Mouse (Mus musculus): ENCODE data around the gene Insm2. TPM values are rescaled to one million over a fixed set of nuclear protein-coding genes. Genes with fewer than 3 reads are reported as not detected.

Gene Insm2
- total and polyA plus RNA-seq, 3 experiments: not detected

DNA sequence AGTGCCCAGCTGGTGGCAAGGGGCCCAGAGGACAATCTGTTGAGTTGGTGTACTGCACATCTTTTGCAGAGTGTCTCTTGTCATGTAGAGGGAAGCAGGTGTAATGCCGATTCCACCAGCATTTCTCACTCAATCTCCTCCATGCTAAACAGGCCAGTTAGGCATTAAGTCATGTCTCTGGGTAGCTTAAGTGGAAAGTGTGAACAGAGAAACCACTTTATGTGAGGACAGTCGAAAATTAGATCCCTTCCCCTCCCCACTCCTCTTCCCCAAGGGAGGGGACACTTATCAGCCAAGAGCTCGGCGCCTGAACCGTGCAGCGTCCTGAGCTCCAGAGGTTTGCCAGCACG, 715 bp upstream of the Insm2 start:
- no peak for DNase-seq (ENCODE audit: extremely low read depth)
- Histone ChIP-seq H3K36me3 (replicated peaks in 1 of 2; ENCODE audit: control insufficient read depth in 1 of 2, insufficient read depth in 1 of 2, low read length in 1 of 2) (peaks cover 6 to 26% of the 10 kb centered on the region in 2 experiments), H3K4me3 (replicated peaks in 1 of 3; ENCODE audit: low read depth in 2 of 3, low read length in 2 of 3, poor library complexity in 1 of 3) (no peak overlapping the region), H3K4me2 (ENCODE audit: insufficient read depth, low read depth, poor library complexity, severe bottlenecking) (no peak overlapping the region), H3K9ac (ENCODE audit: insufficient read depth, low read depth) (no peak overlapping the region), H3K4me1 (ENCODE audit: control insufficient read depth in 1 of 2, insufficient read depth in 2 of 2) (no peaks in the 10 kb centered on the region), H3K9me3 (replicated peaks; ENCODE audit: low read length) (peaks cover 25% of the 10 kb centered on the region), H3K27me3 (replicated peaks) (no peaks in the 10 kb centered on the region), H3K79me2 (replicated peaks; ENCODE audit: control insufficient read depth, extremely low read depth, insufficient read depth, poor library complexity, severe bottlenecking) (no peaks in the 10 kb centered on the region), H3K27ac (ENCODE audit: insufficient read depth, low read depth) (no peak overlapping the region)
- in situ Hi-C loops (cut with MboI; ENCODE audit: low pct_ligation_motif_present, low pct_unique_long_range_greater_than_20kb, low sequenced_read_pairs) (no loop called here), dilution Hi-C loops (cut with MboI; ENCODE audit: extremely low pct_ligation_motif_present, extremely low pct_unique_long_range_greater_than_20kb, low sequenced_read_pairs) (no loop called here)
- no peak for TF ChIP-seq MAZ (IDR thresholded peaks at IDR 0.05; ENCODE audit: low read depth, low read length)

DNA sequence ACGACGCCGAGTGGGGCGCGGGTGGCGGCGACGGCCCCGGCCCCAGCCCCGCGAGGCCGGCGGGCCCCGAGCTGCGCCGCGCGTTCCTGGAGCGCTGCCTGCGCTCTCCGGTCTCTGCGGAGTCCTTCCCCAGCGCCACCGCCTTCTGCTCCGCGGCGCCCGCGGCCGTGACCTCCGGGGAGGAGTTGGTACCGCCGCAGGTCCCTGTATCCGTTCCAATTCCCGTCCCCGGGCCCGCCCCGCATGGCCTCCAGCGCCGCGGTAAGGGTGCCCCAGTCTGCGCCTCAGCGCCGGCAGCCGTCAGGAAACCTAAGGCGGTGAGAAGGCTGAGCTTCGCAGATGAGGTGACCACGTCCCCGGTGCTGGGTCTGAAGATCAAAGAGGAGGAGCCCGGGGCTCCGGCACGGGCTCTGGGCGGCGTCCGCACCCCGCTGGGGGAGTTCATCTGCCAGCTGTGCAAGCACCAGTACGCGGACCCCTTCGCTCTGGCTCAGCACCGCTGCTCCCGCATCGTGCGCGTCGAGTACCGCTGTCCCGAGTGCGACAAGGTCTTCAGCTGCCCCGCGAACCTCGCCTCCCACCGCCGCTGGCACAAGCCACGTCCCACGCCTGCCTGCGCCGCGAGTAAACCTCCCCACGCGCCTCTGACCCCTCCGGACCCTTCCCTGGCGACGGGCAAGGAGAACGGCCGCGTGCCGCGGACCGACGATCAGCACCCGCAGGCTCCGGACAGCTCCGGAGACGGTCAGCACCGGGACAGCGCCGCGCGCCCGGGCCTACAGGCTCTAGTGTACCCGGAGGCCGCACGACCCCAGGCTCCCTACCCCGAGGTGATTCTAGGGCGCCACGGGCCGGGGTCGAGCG, 644 bp downstream of the Insm2 start:
- Histone ChIP-seq H3K36me3 (replicated peaks in 1 of 2; ENCODE audit: control insufficient read depth in 1 of 2, insufficient read depth in 1 of 2, low read length in 1 of 2) (peaks cover 6 to 33% of the 10 kb centered on the region in 2 experiments), H3K9me3 (replicated peaks; ENCODE audit: low read length) (peaks cover 25% of the 10 kb centered on the region), H3K4me3 (replicated peaks in 1 of 3; ENCODE audit: low read depth in 2 of 3, low read length in 2 of 3, poor library complexity in 1 of 3) (no peak overlapping the region), H3K27me3 (replicated peaks) (no peaks in the 10 kb centered on the region), H3K79me2 (replicated peaks; ENCODE audit: control insufficient read depth, extremely low read depth, insufficient read depth, poor library complexity, severe bottlenecking) (no peaks in the 10 kb centered on the region), H3K27ac (ENCODE audit: insufficient read depth, low read depth) (no peak overlapping the region), H3K9ac (ENCODE audit: insufficient read depth, low read depth) (no peak overlapping the region), H3K4me1 (ENCODE audit: control insufficient read depth in 1 of 2, insufficient read depth in 2 of 2) (no peaks in the 10 kb centered on the region), H3K4me2 (ENCODE audit: insufficient read depth, low read depth, poor library complexity, severe bottlenecking) (no peak overlapping the region)
- dilution Hi-C loops (cut with MboI; ENCODE audit: extremely low pct_ligation_motif_present, extremely low pct_unique_long_range_greater_than_20kb, low sequenced_read_pairs) (no loop called here), in situ Hi-C loops (cut with MboI; ENCODE audit: low pct_ligation_motif_present, low pct_unique_long_range_greater_than_20kb, low sequenced_read_pairs) (no loop called here)
- no peak for TF ChIP-seq POLR2A (IDR thresholded peaks at IDR 0.05; ENCODE audit: low read depth, low read length)
- no peak for TF ChIP-seq ZC3H11A (IDR thresholded peaks at IDR 0.05; ENCODE audit: low read depth, low read length)
- no peak for TF ChIP-seq JUND (conservative IDR thresholded peaks at IDR 0.05; ENCODE audit: low read depth, low read length)
- TF ChIP-seq ZNF384 (IDR thresholded peaks at IDR 0.05; ENCODE audit: low read depth, low read length): no peak
- TF ChIP-seq MAZ (IDR thresholded peaks at IDR 0.05; ENCODE audit: low read depth, low read length): no peak
- no peak for DNase-seq (ENCODE audit: extremely low read depth)

DNA sequence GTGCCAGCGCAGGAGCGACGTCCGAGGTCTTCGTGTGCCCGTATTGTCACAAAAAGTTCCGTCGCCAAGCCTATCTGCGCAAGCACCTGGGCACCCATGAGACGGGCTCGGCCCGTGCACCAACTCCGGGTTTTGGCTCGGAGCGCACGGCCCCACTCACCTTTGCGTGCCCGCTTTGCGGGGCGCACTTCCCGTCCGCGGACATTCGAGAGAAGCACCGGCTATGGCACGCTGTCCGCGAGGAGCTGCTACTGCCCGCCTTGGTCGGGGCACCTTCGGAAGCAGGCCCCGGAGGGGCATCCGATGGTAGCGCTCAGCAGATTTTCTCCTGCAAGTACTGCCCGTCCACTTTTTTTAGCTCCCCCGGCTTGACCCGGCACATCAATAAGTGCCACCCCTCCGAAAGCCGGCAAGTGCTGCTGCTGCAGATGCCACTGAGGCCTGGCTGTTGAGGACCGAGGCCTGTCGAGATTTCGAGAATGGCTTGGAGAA, 1.3 kb downstream of the Insm2 start:
- in situ Hi-C loops (cut with MboI; ENCODE audit: low pct_ligation_motif_present, low pct_unique_long_range_greater_than_20kb, low sequenced_read_pairs): no loop called here
- peaks cover 25% of the 10 kb centered on the region for H3K9me3 ChIP-seq (replicated peaks; ENCODE audit: low read length)
- dilution Hi-C loops (cut with MboI; ENCODE audit: extremely low pct_ligation_motif_present, extremely low pct_unique_long_range_greater_than_20kb, low sequenced_read_pairs): no loop called here
- no peak overlapping the region for H3K9ac ChIP-seq (ENCODE audit: insufficient read depth, low read depth)
- no peaks in the 10 kb centered on the region for H3K4me1 ChIP-seq (ENCODE audit: control insufficient read depth in 1 of 2, insufficient read depth in 2 of 2)
- TF ChIP-seq ELF1 (IDR thresholded peaks at IDR 0.05; ENCODE audit: low read depth, low read length) (no peak), HCFC1 (IDR thresholded peaks at IDR 0.05; ENCODE audit: low read depth, low read length) (no peak), RCOR1 (conservative IDR thresholded peaks at IDR 0.05; ENCODE audit: low read depth, low read length) (no peak), EP300 (IDR thresholded peaks at IDR 0.05; ENCODE audit: low read length) (no peak)
- peaks cover 6 to 38% of the 10 kb centered on the region in 2 experiments for H3K36me3 ChIP-seq (replicated peaks in 1 of 2; ENCODE audit: control insufficient read depth in 1 of 2, insufficient read depth in 1 of 2, low read length in 1 of 2)
- H3K79me2 ChIP-seq (replicated peaks; ENCODE audit: control insufficient read depth, extremely low read depth, insufficient read depth, poor library complexity, severe bottlenecking): no peaks in the 10 kb centered on the region
- no peak overlapping the region for H3K27ac ChIP-seq (ENCODE audit: insufficient read depth, low read depth)
- H3K4me2 ChIP-seq (ENCODE audit: insufficient read depth, low read depth, poor library complexity, severe bottlenecking): no peak overlapping the region
- H3K4me3 ChIP-seq (replicated peaks in 1 of 3; ENCODE audit: low read depth in 2 of 3, low read length in 2 of 3, poor library complexity in 1 of 3): no peak overlapping the region
- H3K27me3 ChIP-seq (replicated peaks): no peaks in the 10 kb centered on the region
- no peak for DNase-seq (ENCODE audit: extremely low read depth)

All from CH12.LX (cell line).